Mouse (Mus musculus) ES-E14 (cell line): Measurements from ENCODE around the gene Dpp6.

Experiments used
- CHD2 ChIP-seq: IDR thresholded peaks from 2 replicates; pipeline ENCODE4 v1.6.1; 2014; ENCODE audit warnings: mild to moderate bottlenecking, low read depth, low read length, inconsistent platforms
- HCFC1 ChIP-seq: IDR thresholded peaks from 2 replicates; pipeline ENCODE4 v1.6.1; 2012; ENCODE audit warnings: low read length, inconsistent platforms, borderline replicate concordance; ENCODE audit not compliant: insufficient read depth
- MAFK ChIP-seq: IDR thresholded peaks from 2 replicates; pipeline ENCODE4 v1.6.1; 2014; ENCODE audit warnings: mild to moderate bottlenecking, low read depth, low read length, inconsistent platforms; ENCODE audit not compliant: insufficient read depth
- ZC3H11A ChIP-seq: IDR thresholded peaks from 2 replicates; pipeline ENCODE4 v1.6.1; 2012; ENCODE audit warnings: low read depth, mild to moderate bottlenecking, inconsistent platforms, low read length, borderline replicate concordance
- ZNF384 ChIP-seq: IDR thresholded peaks from 2 replicates; pipeline ENCODE4 v1.6.1; 2012; ENCODE audit warnings: low read depth, low read length, inconsistent platforms

- TF ChIP-seq MAFK (no peak), CHD2 (no peak), ZC3H11A (no peak), HCFC1 (no peak), ZNF384 (no peak)
Observed at GRCm38 (mm10) chr5:27343626-27344025, 526.6 kb downstream of the Dpp6 start.
